Mouse (Mus musculus): ENCODE results near the gene Gm2012.
"Not testable (repeated sequence)": the region's sequence is repeated elsewhere in the genome, so short reads cannot be mapped to it uniquely, and the experiment has no call there.

Gm2012 gene

DNA sequence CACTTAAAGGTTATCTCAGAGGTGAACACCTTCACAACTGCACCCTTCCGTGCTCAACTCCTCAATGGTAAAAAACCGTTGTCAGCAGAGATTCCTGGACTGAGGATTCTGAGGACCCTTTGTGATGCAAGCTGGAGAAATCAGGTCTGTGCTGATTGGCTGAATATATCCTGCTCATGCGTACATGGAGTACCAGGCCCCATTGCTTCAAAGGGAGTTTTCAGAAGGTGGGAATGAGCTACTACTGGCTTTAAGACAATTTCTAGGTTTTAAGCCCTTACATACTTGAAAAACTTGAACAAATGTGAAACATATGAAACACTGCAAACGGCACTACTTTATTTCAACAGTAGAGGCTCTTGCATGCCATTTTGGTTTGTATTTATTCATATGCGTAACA, at the start of gene Gm2012:
Gene Gm2012, minus strand, starts transcription at position 101 of the 400 bp plus-strand sequence.
- in situ Hi-C loops (cut with MboI, MseI), result not testable (repeated sequence)

DNA sequence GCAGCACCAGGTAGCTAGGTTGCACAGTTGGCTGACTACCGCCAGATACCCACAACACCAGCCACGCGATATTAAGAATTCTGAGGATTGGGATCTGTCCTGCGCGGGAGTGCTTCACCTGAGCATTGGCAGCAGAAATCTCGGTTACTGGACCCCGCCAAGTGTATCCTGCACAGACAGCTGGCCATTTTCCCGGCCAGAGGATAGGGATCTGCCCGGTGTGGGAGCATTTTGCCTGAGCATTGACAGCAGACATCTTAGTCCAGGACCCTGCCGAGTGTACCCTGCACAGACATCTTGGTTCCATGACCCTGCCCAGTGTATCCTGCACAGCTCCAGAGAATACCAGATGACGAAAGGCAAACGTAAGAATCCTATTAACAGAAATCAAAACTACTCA, 72.0 kb downstream of the Gm2012 start:
- in situ Hi-C loops (cut with MboI, MseI), result loop anchor here in 1 of 2 experiments (5.0 to 10.0 kb wide), 2 partner anchors 268 to 374 kb away; no protein-coding TSS in a partner anchor

Measured in T-helper 17 cell (primary cell).